Mouse (Mus musculus): Measurements from ENCODE around the gene Vmn2r83. TPM values are rescaled to one million over a fixed set of nuclear protein-coding genes. Genes with fewer than 3 reads are reported as not detected.
"Not testable (repeated sequence)": the region's sequence is repeated elsewhere in the genome, so short reads cannot be mapped to it uniquely, and the experiment has no call there.

Gene Vmn2r83
- not detected in 2 replicates for polyA plus RNA-seq (2015; fragmentation: Nextera tagmentation; extraction: Ambion mirVana)

GRCm38 (mm10) chr10:79468431-79468830, at the start of gene Vmn2r83:
Vmn2r83 (plus strand) TSS chr10:79468731.
- Histone ChIP-seq H3K9me3 (replicated peaks) (no peaks in the 10 kb centered on the region), H3K27me3 (no peaks in the 10 kb centered on the region), H3K4me1 (no peaks in the 10 kb centered on the region), H3K4me3 (replicated peaks) (no peak within 1 kb of the TSS), H3K4me2 (replicated peaks) (no peak within 1 kb of the TSS), H3K36me3 (no peaks in the 10 kb centered on the region), H3K27ac (replicated peaks) (no peak within 1 kb of the TSS), H3K9ac (no peak within 1 kb of the TSS)
- no peak for ATAC-seq (ENCODE audit: insufficient number of reproducible peaks, low FRiP score, low TSS enrichment, low read depth)

GRCm38 (mm10) chr10:79435141-79435820, 33.2 kb upstream of the Vmn2r83 start:
- ATAC-seq (ENCODE audit: insufficient number of reproducible peaks, low FRiP score, low TSS enrichment, low read depth); H3K4me3 ChIP-seq (replicated peaks); H3K4me2 ChIP-seq (replicated peaks); H3K27ac ChIP-seq (replicated peaks); H3K27me3 ChIP-seq; H3K4me1 ChIP-seq; H3K9me3 ChIP-seq (replicated peaks); H3K36me3 ChIP-seq; H3K9ac ChIP-seq: not testable (repeated sequence)
- 89% methylated on average over 23 of the region's 23 CpGs for WGBS

- no peak for ATAC-seq (ENCODE audit: insufficient number of reproducible peaks, low FRiP score, low TSS enrichment, low read depth)
- H3K27ac ChIP-seq (replicated peaks), result no peak overlapping the region
- no peaks in the 10 kb centered on the region for H3K4me1 ChIP-seq
- H3K4me3 ChIP-seq (replicated peaks), result no peak overlapping the region
- H3K9ac ChIP-seq, result no peak overlapping the region
- H3K4me2 ChIP-seq (replicated peaks), result no peak overlapping the region
- no peaks in the 10 kb centered on the region for H3K9me3 ChIP-seq (replicated peaks)
- no peaks in the 10 kb centered on the region for H3K36me3 ChIP-seq
- H3K27me3 ChIP-seq, result no peaks in the 10 kb centered on the region
- WGBS, result 60% methylated on average over 3 of the region's 3 CpGs
Measured at GRCm38 (mm10) chr10:79495886-79496285, 27.4 kb downstream of the Vmn2r83 start.

GRCm38 (mm10) chr10:79496701-79497288, 28.3 kb downstream of the Vmn2r83 start:
- no peak for ATAC-seq (ENCODE audit: insufficient number of reproducible peaks, low FRiP score, low TSS enrichment, low read depth)
- no peaks in the 10 kb centered on the region for H3K36me3 ChIP-seq
- WGBS, result 43% methylated on average over 2 of the region's 2 CpGs

GRCm38 (mm10) chr10:79502830-79503644, 34.5 kb downstream of the Vmn2r83 start:
- no peak overlapping the region for H3K27ac ChIP-seq (replicated peaks)
- ATAC-seq (ENCODE audit: insufficient number of reproducible peaks, low FRiP score, low TSS enrichment, low read depth), result no peak
- WGBS, result 68% methylated on average over 6 of the region's 6 CpGs

More at GRCm38 (mm10) chr10:79496701-79497288, 28.3 kb downstream of the Vmn2r83 start:
- no peak overlapping the region for H3K9ac ChIP-seq
- H3K4me2 ChIP-seq (replicated peaks), result no peak overlapping the region
- no peaks in the 10 kb centered on the region for H3K9me3 ChIP-seq (replicated peaks)
- no peaks in the 10 kb centered on the region for H3K4me1 ChIP-seq
- no peaks in the 10 kb centered on the region for H3K27me3 ChIP-seq
- no peak overlapping the region for H3K27ac ChIP-seq (replicated peaks)
- no peak overlapping the region for H3K4me3 ChIP-seq (replicated peaks)

GRCm38 (mm10) chr10:79506709-79507108, 38.2 kb downstream of the Vmn2r83 start:
- ATAC-seq (ENCODE audit: insufficient number of reproducible peaks, low FRiP score, low TSS enrichment, low read depth), result no peak
- Histone ChIP-seq H3K9me3 (replicated peaks) (no peaks in the 10 kb centered on the region), H3K9ac (no peak overlapping the region), H3K27me3 (no peaks in the 10 kb centered on the region), H3K36me3 (no peaks in the 10 kb centered on the region), H3K27ac (replicated peaks) (no peak overlapping the region), H3K4me3 (replicated peaks) (no peak overlapping the region), H3K4me1 (no peaks in the 10 kb centered on the region), H3K4me2 (replicated peaks) (no peak overlapping the region)
- WGBS, result 86% methylated on average over 2 of the region's 2 CpGs

More at GRCm38 (mm10) chr10:79502830-79503644, 34.5 kb downstream of the Vmn2r83 start:
- no peak overlapping the region for H3K4me3 ChIP-seq (replicated peaks)
- no peak overlapping the region for H3K9ac ChIP-seq
- H3K9me3 ChIP-seq (replicated peaks), result no peaks in the 10 kb centered on the region
- H3K36me3 ChIP-seq, result no peaks in the 10 kb centered on the region
- H3K27me3 ChIP-seq, result no peaks in the 10 kb centered on the region
- no peak overlapping the region for H3K4me2 ChIP-seq (replicated peaks)
- no peaks in the 10 kb centered on the region for H3K4me1 ChIP-seq

GRCm38 (mm10) chr10:79524433-79524832, 55.9 kb downstream of the Vmn2r83 start:
- Histone ChIP-seq H3K9ac (no peak overlapping the region), H3K4me3 (replicated peaks) (no peak overlapping the region), H3K4me1 (no peaks in the 10 kb centered on the region), H3K4me2 (replicated peaks) (no peak overlapping the region), H3K36me3 (0 out of 2 replicates have a peak, but pooled peaks cover 4% of the 10 kb centered on the region), H3K27ac (replicated peaks) (no peak overlapping the region), H3K9me3 (replicated peaks) (no peaks in the 10 kb centered on the region), H3K27me3 (no peaks in the 10 kb centered on the region)
- ATAC-seq (ENCODE audit: insufficient number of reproducible peaks, low FRiP score, low TSS enrichment, low read depth), result no peak
- WGBS, result 76% methylated on average over 1 of the region's 1 CpGs

GRCm38 (mm10) chr10:79525456-79526325, 57.2 kb downstream of the Vmn2r83 start:
- H3K36me3 ChIP-seq, result 0 out of 2 replicates have a peak, but pooled peaks cover 7% of the 10 kb centered on the region
- ATAC-seq (ENCODE audit: insufficient number of reproducible peaks, low FRiP score, low TSS enrichment, low read depth), result no peak
- 89% methylated on average over 8 of the region's 8 CpGs for WGBS

GRCm38 (mm10) chr10:79526661-79527452, 58.3 kb downstream of the Vmn2r83 start:
- ATAC-seq (ENCODE audit: insufficient number of reproducible peaks, low FRiP score, low TSS enrichment, low read depth), result no peak
- Histone ChIP-seq H3K27ac (replicated peaks) (no peak overlapping the region), H3K9ac (no peak overlapping the region), H3K27me3 (no peaks in the 10 kb centered on the region), H3K9me3 (replicated peaks) (no peaks in the 10 kb centered on the region), H3K36me3 (0 out of 2 replicates have a peak, but pooled peaks cover 7% of the 10 kb centered on the region), H3K4me2 (replicated peaks) (no peak overlapping the region), H3K4me1 (no peaks in the 10 kb centered on the region), H3K4me3 (replicated peaks) (no peak overlapping the region)
- 85% methylated on average over 12 of the region's 12 CpGs for WGBS

More at GRCm38 (mm10) chr10:79525456-79526325, 57.2 kb downstream of the Vmn2r83 start:
- H3K9me3 ChIP-seq (replicated peaks), result no peaks in the 10 kb centered on the region
- no peaks in the 10 kb centered on the region for H3K27me3 ChIP-seq
- H3K9ac ChIP-seq, result no peak overlapping the region
- no peak overlapping the region for H3K4me2 ChIP-seq (replicated peaks)
- H3K27ac ChIP-seq (replicated peaks), result no peak overlapping the region
- H3K4me3 ChIP-seq (replicated peaks), result no peak overlapping the region
- no peaks in the 10 kb centered on the region for H3K4me1 ChIP-seq

GRCm38 (mm10) chr10:79527453-79527845, 58.9 kb downstream of the Vmn2r83 start:
- Histone ChIP-seq H3K9ac (no peak overlapping the region; the same call in 1 of the 2 replicates), H3K27me3 (no peaks in the 10 kb centered on the region), H3K36me3 (0 out of 2 replicates have a peak, but pooled peaks cover 7% of the 10 kb centered on the region), H3K4me3 (replicated peaks) (no peak overlapping the region), H3K4me2 (replicated peaks) (no peak overlapping the region), H3K27ac (replicated peaks) (no peak overlapping the region), H3K9me3 (replicated peaks) (no peaks in the 10 kb centered on the region), H3K4me1 (peaks cover 2% of the 10 kb centered on the region; the same call in 1 of the 2 replicates)
- 85% methylated on average over 6 of the region's 6 CpGs for WGBS
- no peak for ATAC-seq (ENCODE audit: insufficient number of reproducible peaks, low FRiP score, low TSS enrichment, low read depth)
